Mouse (Mus musculus) lung, adult 2 months (tissue): ENCODE measurements at regions not wholly inside any gene's neighbourhood (a gene's known extent, or its start where the extent isn't known, plus 50 kb on each side); places are given as distances from the start of the nearest gene placed in this dataset.

Source experiments
- DNase-seq: peaks from one replicate; pipeline ENCODE4 v3.0.0; 2022
- H3K4me1 ChIP-seq: fragments of 200-500 bp; 2 replicates; pipeline ENCODE4 v1.6.1; 2011; ENCODE audit warnings: low read length; ENCODE audit not compliant: control insufficient read depth, insufficient read depth
- H3K4me3 ChIP-seq: fragments of 200-500 bp; replicated peaks from 2 replicates; pipeline ENCODE3; 2011; ENCODE audit warnings: low read depth, mild to moderate bottlenecking, control low read depth, low read length; ENCODE audit errors: extremely low read depth
- CTCF ChIP-seq: fragments of 200-500 bp; IDR thresholded peaks from 2 replicates; pipeline ENCODE4 v1.5.1; 2011; ENCODE audit warnings: mild to moderate bottlenecking, low read length, control low read depth; ENCODE audit not compliant: insufficient read depth
- POLR2A ChIP-seq: fragments of 200-500 bp; IDR thresholded peaks from 2 replicates; pipeline ENCODE4 v1.6.1; 2011; ENCODE audit warnings: low read depth, mild to moderate bottlenecking, control low read depth, low read length, borderline replicate concordance; ENCODE audit errors: extremely low read depth
- WGBS: fragments of 180-500 bp; shearing (Covaris S2); methylation state at CpG from one replicate; pipeline ENCODE4 v1.1.7; 2018; 5-methylcytosine and 5-hydroxymethylcytosine counted together

DNA sequence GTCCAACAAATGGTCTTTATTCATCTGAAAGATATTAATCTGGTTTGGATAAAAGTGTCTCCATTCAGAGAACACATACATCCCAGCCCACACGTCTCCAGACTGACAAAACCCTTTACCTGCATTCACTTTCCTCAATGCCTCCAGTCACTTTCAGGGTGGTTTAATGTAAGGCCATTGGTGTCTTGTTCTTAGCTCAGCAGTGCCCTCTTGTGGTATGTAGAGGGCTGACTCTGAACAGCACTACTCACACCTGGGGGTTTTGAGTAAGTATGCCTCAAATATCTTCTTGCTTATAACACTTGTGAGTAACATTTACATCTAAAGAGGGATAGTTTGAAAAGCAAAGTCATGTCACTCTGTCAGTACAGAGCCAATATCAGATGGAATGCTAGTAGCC lies 164.5 kb upstream of the Adamts16 start:
- no peak overlapping the region for H3K4me3 ChIP-seq
- no peak for DNase-seq
- H3K4me1 ChIP-seq: no peaks in the 10 kb centered on the region
- no peak for TF ChIP-seq POLR2A
- WGBS: 22% methylated on average over 1 of the region's 1 CpGs

GRCm38 (mm10) chr13:71003517-71003916 lies 161.9 kb upstream of the Adamts16 start:
- 52% methylated on average over 3 of the region's 3 CpGs for WGBS
- DNase-seq: no peak
- TF ChIP-seq POLR2A (no peak), CTCF (no peak)
- no peak overlapping the region for H3K4me3 ChIP-seq
- no peaks in the 10 kb centered on the region for H3K4me1 ChIP-seq

DNA sequence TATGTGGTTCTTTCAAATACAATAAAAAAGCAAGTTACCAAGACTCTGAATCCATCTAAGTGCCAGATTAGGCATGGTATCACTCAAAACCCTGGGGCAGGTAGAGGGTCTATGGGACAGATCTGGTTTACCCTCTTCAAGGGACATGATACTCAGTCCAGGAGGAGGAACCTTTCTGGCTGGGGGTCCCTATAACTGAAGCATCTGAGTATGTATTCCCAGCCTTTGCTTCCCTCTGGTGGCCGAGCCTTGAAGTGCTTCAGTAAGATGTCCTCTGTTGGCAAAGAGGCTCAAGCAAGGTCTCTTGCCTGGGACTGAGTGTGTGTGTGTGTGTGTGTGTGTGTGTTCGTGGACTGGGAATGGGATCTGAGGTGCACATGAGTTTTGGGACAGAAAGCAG lies 159.7 kb upstream of the Adamts16 start:
- DNase-seq: peak; percentile 36
- TF ChIP-seq CTCF: peak; percentile 32; the same call in 1 of the 2 replicates
- no peak for TF ChIP-seq POLR2A
- whole genome bisulfite sequencing: 10% methylated on average over 2 of the region's 2 CpGs
- Histone ChIP-seq H3K4me3 (no peak overlapping the region), H3K4me1 (no peaks in the 10 kb centered on the region)

GRCm38 (mm10) chr13:71000422-71001008 lies 158.9 kb upstream of the Adamts16 start:
- Histone ChIP-seq H3K4me1 (no peaks in the 10 kb centered on the region), H3K4me3 (no peak overlapping the region)
- no peak for DNase-seq
- WGBS: 67% methylated on average over 5 of the region's 5 CpGs
- TF ChIP-seq POLR2A (no peak), CTCF (no peak)

DNA sequence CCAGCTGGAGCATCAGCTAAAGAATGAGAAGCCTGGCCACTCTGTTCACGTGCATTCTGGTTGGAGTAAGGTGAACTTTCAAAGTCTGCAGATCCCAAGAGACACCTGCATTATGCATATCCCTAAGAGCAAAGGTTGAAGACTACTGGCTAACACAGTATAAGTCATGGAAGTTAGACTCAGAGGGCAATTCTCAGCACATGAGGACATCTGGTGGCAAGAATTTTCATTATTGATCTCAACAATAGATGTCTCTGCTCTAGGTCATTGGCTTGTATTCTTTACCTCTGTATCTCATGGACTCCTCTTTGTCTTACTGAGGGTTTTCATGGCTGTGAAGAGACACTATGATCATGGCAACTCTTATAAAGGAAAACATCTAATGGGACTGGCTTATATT lies 151.9 kb upstream of the Adamts16 start:
- no peak overlapping the region for H3K4me3 ChIP-seq
- no peaks in the 10 kb centered on the region for H3K4me1 ChIP-seq
- DNase-seq: no peak
- WGBS: 64% methylated on average over 1 of the region's 1 CpGs
- TF ChIP-seq CTCF: no peak
- no peak for TF ChIP-seq POLR2A

GRCm38 (mm10) chr13:70989999-70990645 lies 148.5 kb upstream of the Adamts16 start:
- 87% methylated on average over 10 of the region's 10 CpGs for WGBS
- no peak overlapping the region for H3K4me3 ChIP-seq
- no peaks in the 10 kb centered on the region for H3K4me1 ChIP-seq
- DNase-seq: no peak
- TF ChIP-seq CTCF: no peak
- no peak for TF ChIP-seq POLR2A

- H3K4me1 ChIP-seq: no peaks in the 10 kb centered on the region
- TF ChIP-seq CTCF: no peak
- no peak for TF ChIP-seq POLR2A
- no peak overlapping the region for H3K4me3 ChIP-seq
- DNase-seq: no peak
- 91% methylated on average over 1 of the region's 1 CpGs for WGBS
These were observed 137.7 kb upstream of the Adamts16 start for GRCm38 (mm10) chr13:70979344-70979743.

DNA sequence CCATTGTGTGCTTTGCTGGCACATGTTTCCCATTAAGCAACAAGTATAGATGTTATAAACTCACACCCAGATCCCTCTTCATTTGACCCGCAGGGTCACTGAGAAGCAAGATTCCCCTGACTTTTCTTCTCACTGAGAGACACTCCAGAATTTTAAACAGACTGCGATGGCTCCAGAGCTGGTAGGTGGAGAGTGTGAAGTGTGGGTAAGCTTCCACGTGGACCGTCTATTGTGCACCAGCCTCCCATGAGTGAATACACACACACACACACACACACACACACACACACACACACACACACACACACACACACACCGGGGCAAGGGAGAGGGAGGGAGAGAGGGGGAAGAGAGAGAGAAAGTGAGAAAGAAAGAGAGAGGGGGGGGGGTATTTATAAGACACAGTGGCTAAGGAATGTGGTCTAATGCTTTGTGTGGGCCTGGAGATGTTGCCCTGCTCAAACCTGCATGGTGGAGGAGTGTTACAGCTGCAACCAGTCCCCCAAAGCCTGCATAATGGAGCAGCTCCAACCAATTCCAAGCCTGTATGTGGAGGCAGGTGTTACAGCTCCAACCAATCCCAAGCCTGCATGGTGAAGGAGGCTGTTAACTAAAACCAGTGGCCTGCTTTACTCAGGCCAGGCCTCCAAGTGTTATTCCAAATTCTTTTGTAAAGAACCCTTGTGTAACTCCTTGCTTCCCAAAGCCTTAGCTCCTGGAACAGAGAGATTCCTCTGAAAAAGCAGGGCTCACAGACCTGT lies 137.1 kb upstream of the Adamts16 start:
- H3K4me1 ChIP-seq: no peaks in the 10 kb centered on the region
- 83% methylated on average over 5 of the region's 5 CpGs for WGBS
- TF ChIP-seq POLR2A (no peak), CTCF (no peak)
- no peak for DNase-seq
- no peak overlapping the region for H3K4me3 ChIP-seq

- 82% methylated on average over 9 of the region's 9 CpGs for WGBS
- no peak overlapping the region for H3K4me3 ChIP-seq
- no peaks in the 10 kb centered on the region for H3K4me1 ChIP-seq
- no peak for DNase-seq
- TF ChIP-seq CTCF (no peak), POLR2A (no peak)
These were observed 128.0 kb upstream of the Adamts16 start for GRCm38 (mm10) chr13:70969596-70969995.

DNA sequence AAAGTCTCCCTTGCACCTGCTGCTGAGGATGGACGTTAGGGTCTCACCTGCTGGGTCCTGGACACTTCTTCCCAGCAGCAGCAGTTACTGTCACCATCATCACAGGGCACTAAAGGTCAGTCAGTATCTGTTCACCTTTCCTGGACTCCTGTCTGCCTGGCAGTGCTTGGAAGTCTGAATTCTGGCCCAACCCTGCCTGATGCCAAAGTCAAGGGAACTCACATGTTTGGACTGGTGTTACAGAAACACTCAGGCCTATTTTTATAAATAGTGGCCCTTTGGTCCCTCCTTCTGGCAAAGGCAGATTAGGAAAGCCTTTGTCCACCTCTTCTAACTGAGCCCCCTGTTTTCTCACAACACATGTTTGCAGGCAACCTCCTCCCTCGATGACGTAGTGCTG lies 126.2 kb upstream of the Adamts16 start:
- no peak for DNase-seq
- no peak for TF ChIP-seq CTCF
- no peak for TF ChIP-seq POLR2A

More for the DNA sequence above, 126.2 kb upstream of the Adamts16 start:
- Histone ChIP-seq H3K4me3 (no peak overlapping the region), H3K4me1 (no peaks in the 10 kb centered on the region)
- WGBS: 49% methylated on average over 3 of the region's 3 CpGs
